Mouse (Mus musculus) megakaryocyte, embryonic 14.5 days (primary cell): Measurements from ENCODE around the gene Mpped2.

Experiments
- FLI1 ChIP-seq: IDR thresholded peaks from 2 replicates; pipeline ENCODE4 v1.6.1; 2012; ENCODE audit warnings: low read length, inconsistent platforms, mixed read lengths
- GATA1 ChIP-seq: IDR thresholded peaks from 3 replicates; pipeline ENCODE4 v1.6.1; 2012; ENCODE audit warnings: mixed read lengths, low read length, inconsistent platforms, borderline replicate concordance

DNA sequence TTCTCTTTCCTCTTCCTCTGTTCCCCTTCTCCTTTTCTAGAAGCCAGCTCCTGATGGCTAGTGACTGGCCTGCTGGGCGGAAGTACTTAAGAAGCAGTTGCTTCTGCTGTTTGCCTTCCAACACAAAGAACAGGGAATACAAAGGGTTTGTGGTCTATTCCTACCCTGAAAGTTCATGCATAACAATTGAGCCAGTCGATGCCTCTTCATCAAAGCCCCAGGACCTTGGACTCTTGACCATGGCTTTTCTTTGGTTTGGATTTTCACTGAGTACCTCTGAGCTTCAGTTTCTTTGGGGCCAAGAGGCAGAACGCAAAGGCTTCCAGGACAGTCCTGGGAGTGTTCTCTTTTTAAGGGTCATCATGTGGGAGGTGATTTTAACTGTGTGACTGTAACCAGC, 57.8 kb downstream of the Mpped2 start:
- TF ChIP-seq GATA1 (no peak), FLI1 (no peak)
